Mouse (Mus musculus) midbrain, postnatal 0 days (tissue): ENCODE data around the gene Nab1. TPM values are rescaled to one million over a fixed set of nuclear protein-coding genes. Genes with fewer than 3 reads are reported as not detected.

Experiments used
- ATAC-seq: fragments of 200-750 bp; cut with Nextera tagmentation; 2 replicates; pipeline ENCODE4 v1.8.0; 2017; ENCODE audit warnings: moderate number of reproducible peaks, mild to moderate bottlenecking, moderate TSS enrichment, moderate library complexity; ENCODE audit not compliant: low FRiP score
- DNase-seq: peaks from one replicate; pipeline ENCODE4 v3.0.0-alpha.2; 2015; ENCODE audit warnings: low spot score
- H3K27ac ChIP-seq: fragments of 300-500 bp; sonication (generic); 2 replicates; pipeline ENCODE4 v1.5.1; 2014; ENCODE audit warnings: low read depth, mild to moderate bottlenecking, low read length, mixed read lengths
- H3K27me3 ChIP-seq: fragments of 300-500 bp; sonication (generic); 2 replicates; pipeline ENCODE4 v1.6.1; 2014; ENCODE audit warnings: low read length, control low read depth, mixed read lengths; ENCODE audit not compliant: insufficient read depth
- H3K36me3 ChIP-seq: fragments of 300-500 bp; sonication (generic); 2 replicates; pipeline ENCODE4 v1.6.1; 2014; ENCODE audit warnings: low read length, control low read depth, mixed read lengths; ENCODE audit not compliant: insufficient read depth
- H3K4me1 ChIP-seq: fragments of 300-500 bp; sonication (generic); 2 replicates; pipeline ENCODE4 v1.6.1; 2014; ENCODE audit warnings: mild to moderate bottlenecking, control low read depth, antibody characterized with exemption, low read length, mixed read lengths; ENCODE audit not compliant: insufficient read depth
- H3K4me2 ChIP-seq: fragments of 300-500 bp; sonication (generic); 2 replicates; pipeline ENCODE4 v1.6.1; 2014; ENCODE audit warnings: low read depth, mild to moderate bottlenecking, low read length, mixed read lengths; ENCODE audit not compliant: poor library complexity, severe bottlenecking
- H3K4me3 ChIP-seq: fragments of 300-500 bp; sonication (generic); 2 replicates; pipeline ENCODE4 v1.5.1; 2014; ENCODE audit warnings: low read depth, mild to moderate bottlenecking, low read length, moderate library complexity
- H3K9ac ChIP-seq: fragments of 300-500 bp; sonication (generic); replicated peaks from 2 replicates; pipeline ENCODE4 v1.6.1; 2014; ENCODE audit warnings: mild to moderate bottlenecking, low read length, moderate library complexity, mixed read lengths; ENCODE audit not compliant: poor library complexity, severe bottlenecking
- H3K9me3 ChIP-seq: fragments of 300-500 bp; sonication (generic); 2 replicates; pipeline ENCODE4 v1.6.1; 2016; ENCODE audit warnings: low read length, control low read depth
- CTCF ChIP-seq: IDR thresholded peaks from 2 replicates; pipeline ENCODE4 v1.5.1; 2016; ENCODE audit warnings: antibody characterized with exemption, mild to moderate bottlenecking
- WGBS: fragments of 180-500 bp; shearing (Covaris S2); extraction: QIAGEN DNeasy Blood & Tissue Kit; methylation state at CpG from one replicate; pipeline ENCODE4 v1.1.7; 2014; 5-methylcytosine and 5-hydroxymethylcytosine counted together
- polyA plus RNA-seq: library from polyadenylated mRNA; unstranded; fragments of >200 nt; fragmentation: Nextera tagmentation; extraction: Ambion mirVana; gene quantifications from 2 replicates; pipeline ENCODE4 v1.2.1, GENCODE M21; 2015
- total RNA-seq: library from RNA; depleted of rRNA; stranded (reverse); fragments of >200 nt; gene quantifications from 2 replicates; pipeline ENCODE4 v1.2.3, GENCODE M21; 2014

The Nab1 gene
- total and polyA plus RNA-seq, 2 experiments from 2014 or later = 5.9 to 11.0 TPM

DNA sequence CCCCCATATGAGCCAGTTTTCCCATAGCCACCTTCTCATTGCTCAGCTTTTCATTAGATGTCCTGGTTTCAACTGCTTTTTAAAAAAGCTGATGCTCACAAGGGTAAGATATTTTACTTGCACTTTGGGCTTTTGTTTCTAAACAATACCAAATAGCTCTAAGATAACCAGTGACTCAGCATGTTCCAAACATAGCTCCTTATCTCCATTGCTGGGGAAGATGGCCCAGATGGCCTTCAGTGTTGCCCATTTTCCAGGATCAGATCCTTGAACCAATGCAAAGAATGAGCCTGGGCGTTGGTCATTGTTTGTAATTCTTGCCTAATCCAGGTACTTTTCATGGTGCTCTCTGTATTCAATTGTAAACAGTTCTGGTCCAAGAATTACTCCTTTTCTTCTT is 49.1 kb downstream of the Nab1 start:
- ATAC-seq = no peak
- TF ChIP-seq CTCF = no peak
- Histone ChIP-seq H3K9ac (no peak overlapping the region), H3K4me3 (no peak overlapping the region), H3K36me3 (no peaks in the 10 kb centered on the region), H3K27ac (no peak overlapping the region), H3K27me3 (no peaks in the 10 kb centered on the region), H3K9me3 (no peaks in the 10 kb centered on the region), H3K4me1 (no peaks in the 10 kb centered on the region), H3K4me2 (no peak overlapping the region)
- 69% methylated on average over 1 of the region's 1 CpGs for WGBS
- no peak for DNase-seq

DNA sequence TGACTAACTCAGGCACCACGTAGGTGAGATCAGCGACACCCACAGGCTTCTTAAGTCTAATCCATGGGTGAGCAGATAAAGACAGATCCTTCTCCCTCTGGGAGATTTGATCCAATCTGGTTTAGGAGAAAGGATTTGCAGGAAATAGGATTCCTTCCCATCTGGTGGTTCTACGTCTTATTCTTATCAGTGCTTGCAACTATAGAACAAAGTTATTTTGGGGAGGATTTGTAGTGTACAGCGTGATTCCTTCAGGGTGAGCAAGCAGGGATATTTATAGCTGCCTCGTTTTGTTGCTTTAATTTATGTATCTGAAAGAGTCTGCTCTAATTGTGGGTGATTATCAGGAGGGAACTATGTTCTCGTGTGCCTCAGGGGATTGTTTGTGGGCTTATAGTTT is 64.6 kb downstream of the Nab1 start:
- no peak overlapping the region for H3K4me2 ChIP-seq
- H3K9me3 ChIP-seq = no peaks in the 10 kb centered on the region
- peak; percentile 27 for DNase-seq
- ATAC-seq = no peak
- WGBS = 55% methylated on average over 6 of the region's 6 CpGs
- no peak overlapping the region for H3K4me3 ChIP-seq
- no peak overlapping the region for H3K27ac ChIP-seq
- no peaks in the 10 kb centered on the region for H3K27me3 ChIP-seq
- TF ChIP-seq CTCF = no peak
- no peaks in the 10 kb centered on the region for H3K36me3 ChIP-seq
- H3K9ac ChIP-seq = no peak overlapping the region
- no peaks in the 10 kb centered on the region for H3K4me1 ChIP-seq

DNA sequence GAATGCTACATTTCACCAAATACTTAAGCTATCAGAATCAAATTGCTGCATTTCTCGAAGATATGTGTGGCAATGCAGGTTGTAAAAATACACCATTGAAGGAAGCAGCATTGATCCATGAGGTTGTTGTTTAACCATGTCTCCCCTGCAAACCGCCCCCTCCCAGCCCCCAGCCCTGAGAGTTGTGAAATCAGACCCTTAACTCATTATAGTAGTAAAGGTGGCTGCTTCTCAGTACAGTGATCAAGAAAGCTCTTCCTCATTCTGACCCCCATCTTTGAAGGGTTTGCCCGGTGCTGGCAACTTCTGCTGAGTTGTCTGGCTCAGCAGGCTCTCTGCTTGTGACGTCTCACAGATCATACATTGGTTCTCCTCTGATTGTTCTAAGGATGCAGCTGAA is 66.4 kb downstream of the Nab1 start:
- Histone ChIP-seq H3K9ac (no peak overlapping the region), H3K27ac (no peak overlapping the region), H3K4me3 (no peak overlapping the region), H3K4me1 (no peaks in the 10 kb centered on the region), H3K9me3 (no peaks in the 10 kb centered on the region), H3K4me2 (no peak overlapping the region), H3K36me3 (no peaks in the 10 kb centered on the region), H3K27me3 (no peaks in the 10 kb centered on the region)
- DNase-seq (no peak), ATAC-seq (no peak)
- WGBS = 80% methylated on average over 4 of the region's 4 CpGs
- TF ChIP-seq CTCF = no peak

DNA sequence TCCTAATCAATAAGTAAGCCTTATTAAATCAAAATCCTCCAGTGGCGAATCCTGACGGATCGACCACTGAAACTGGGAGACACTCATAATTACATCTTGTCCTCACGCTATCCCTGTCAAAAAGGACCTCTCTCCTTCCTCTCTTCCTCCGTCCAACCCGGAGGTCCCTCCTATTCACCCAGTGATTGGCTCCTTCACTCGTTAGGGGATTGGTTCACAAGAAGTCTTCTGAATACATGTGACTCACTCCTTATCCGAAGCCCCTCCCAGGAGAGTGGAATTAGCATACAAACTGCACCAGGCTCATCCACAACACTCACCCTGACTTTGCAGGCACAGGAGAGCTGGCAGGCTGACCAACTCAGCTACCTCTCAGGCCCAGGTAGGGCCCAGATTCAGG is 68.7 kb downstream of the Nab1 start:
- Histone ChIP-seq H3K4me1 (no peaks in the 10 kb centered on the region), H3K4me2 (no peak overlapping the region), H3K9me3 (no peaks in the 10 kb centered on the region), H3K27me3 (no peaks in the 10 kb centered on the region), H3K4me3 (no peak overlapping the region), H3K36me3 (no peaks in the 10 kb centered on the region), H3K9ac (no peak overlapping the region), H3K27ac (no peak overlapping the region)
- no peak for TF ChIP-seq CTCF
- DNase-seq = no peak
- WGBS = 82% methylated on average over 8 of the region's 8 CpGs
- ATAC-seq = no peak

DNA sequence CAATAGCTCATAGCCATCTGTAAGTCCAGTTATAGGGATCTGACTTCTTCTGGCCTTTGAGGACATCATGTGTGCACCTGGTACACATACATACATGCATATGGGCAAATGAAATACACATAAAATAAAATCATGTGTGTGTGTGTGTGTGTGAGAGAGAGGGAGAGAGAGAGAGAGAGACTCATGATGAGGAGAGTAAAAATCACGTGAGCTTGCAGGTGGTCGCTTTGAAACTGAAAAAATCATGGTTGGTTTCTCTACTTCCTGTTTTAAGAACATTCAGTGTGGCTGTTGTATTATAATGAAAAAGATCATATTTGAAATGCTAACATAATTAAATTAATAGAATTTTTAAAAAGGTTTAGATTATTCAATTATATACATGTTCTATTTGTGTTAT is 69.9 kb downstream of the Nab1 start:
- no peak overlapping the region for H3K27ac ChIP-seq
- no peak for ATAC-seq
- 94% methylated on average over 2 of the region's 2 CpGs for WGBS

DNA sequence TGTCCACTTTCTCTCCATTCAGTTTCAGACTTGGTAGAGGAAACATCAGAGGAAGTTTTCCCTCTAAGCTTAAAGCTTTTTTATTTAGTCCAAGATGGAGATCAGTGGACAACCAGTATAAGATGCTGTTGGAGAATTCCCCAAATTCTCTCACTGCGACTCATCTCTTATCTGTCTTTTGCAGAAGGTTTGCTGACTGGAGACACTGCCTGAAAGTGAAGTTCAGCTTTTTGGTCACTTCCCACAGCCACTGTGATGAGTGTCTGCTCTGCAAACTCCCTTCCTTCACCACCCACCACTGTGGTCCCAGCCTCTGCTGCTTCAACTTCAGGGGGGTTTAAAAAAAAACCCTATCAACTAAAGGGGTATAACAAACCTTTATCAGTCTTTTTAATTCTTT is 70.4 kb downstream of the Nab1 start:
- no peak overlapping the region for H3K9ac ChIP-seq
- TF ChIP-seq CTCF = no peak
- ATAC-seq = no peak

More for the DNA sequence above, 69.9 kb downstream of the Nab1 start:
- no peak for TF ChIP-seq CTCF
- Histone ChIP-seq H3K9me3 (no peaks in the 10 kb centered on the region), H3K36me3 (no peaks in the 10 kb centered on the region), H3K4me3 (no peak overlapping the region), H3K9ac (no peak overlapping the region), H3K4me1 (no peaks in the 10 kb centered on the region), H3K27me3 (no peaks in the 10 kb centered on the region), H3K4me2 (no peak overlapping the region)
- DNase-seq = no peak

More for the DNA sequence above, 70.4 kb downstream of the Nab1 start:
- Histone ChIP-seq H3K4me2 (no peak overlapping the region), H3K27ac (no peak overlapping the region), H3K4me3 (no peak overlapping the region), H3K9me3 (no peaks in the 10 kb centered on the region), H3K36me3 (no peaks in the 10 kb centered on the region), H3K27me3 (no peaks in the 10 kb centered on the region), H3K4me1 (no peaks in the 10 kb centered on the region)
- no peak for DNase-seq
- WGBS = 96% methylated on average over 1 of the region's 1 CpGs
